In the genomic region with DNA sequence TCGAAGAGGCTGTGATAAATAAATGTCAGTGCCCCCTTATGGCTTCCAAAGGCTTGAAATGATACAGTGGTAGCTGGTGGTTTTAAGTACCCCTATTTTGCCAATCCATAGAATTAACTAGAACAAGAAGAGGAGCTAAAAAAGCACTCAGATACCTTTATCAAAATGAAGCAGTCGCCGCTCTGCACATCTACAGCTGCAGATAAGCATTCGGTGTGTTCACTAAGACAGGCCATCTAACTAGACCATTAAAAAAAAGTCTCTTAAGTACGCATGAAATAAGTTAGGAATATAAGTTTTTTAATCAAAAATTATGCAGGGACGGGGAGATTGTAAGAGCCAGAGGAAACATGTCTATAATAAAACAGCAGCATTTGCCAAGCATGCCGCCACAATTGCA, we compare ENCODE assay signal across 23 mouse cellular contexts. TPM values are rescaled to one million over a fixed set of nuclear protein-coding genes. Genes with fewer than 3 reads are reported as not detected.
A peak's percentile ranks its signal among the peaks of the same experiment; 100 is the strongest.
DNase-seq lines count a peak whose midpoint lies in the region; ATAC-seq and TF ChIP-seq lines count a peak whose summit lies in the region.
"Had no signal": no experiment of that assay in that cellular context is flagged by ENCODE, and none has a peak within 500 bp of the region (broad histone marks: within the 10 kb centered on the region; RNA-seq: fewer than 3 reads in every experiment).

No protein-coding gene starts in this region.

- no peak overlapping the region for H3K27ac ChIP-seq in heart, embryonic 11.5 days (ENCODE audit: low read depth, low read length)
- no peak overlapping the region for H3K27ac ChIP-seq in liver, embryonic 14.5 days
- H3K27ac ChIP-seq in liver, embryonic 16.5 days (ENCODE audit: low read length) = no peak overlapping the region
- no peak overlapping the region for H3K27ac ChIP-seq in heart, adult 2 months
- H3K27ac ChIP-seq: forebrain, embryonic 12.5 days; forebrain, embryonic 15.5 days; heart, embryonic 15.5 days; hindbrain, embryonic 10.5 days; hindbrain, embryonic 13.5 days had no signal

- TF ChIP-seq EP300 in liver, embryonic 14.5 days (IDR thresholded peaks at IDR 0.05; ENCODE audit: low read depth) = peak; percentile 23; the same call in 1 of the 2 replicates
- no peak for TF ChIP-seq EP300 in heart, adult 2 months (IDR thresholded peaks at IDR 0.05; ENCODE audit: insufficient read depth, low read depth, low read length)

- H3K9ac ChIP-seq in heart, embryonic 11.5 days (ENCODE audit: low read depth, low read length) = no peak overlapping the region
- H3K9ac ChIP-seq in liver, embryonic 14.5 days (replicated peaks) = no peak overlapping the region
- H3K9ac ChIP-seq in liver, embryonic 16.5 days (ENCODE audit: low read depth, low read length) = no peak overlapping the region
- no peak overlapping the region for H3K9ac ChIP-seq in heart, adult 2 months (ENCODE audit: low read depth, low read length)
- H3K9ac ChIP-seq: forebrain, embryonic 12.5 days; forebrain, embryonic 15.5 days; heart, embryonic 12.5 days; heart, embryonic 15.5 days; hindbrain, embryonic 13.5 days had no signal

- no peak for TF ChIP-seq POLR2A in heart, adult 2 months (IDR thresholded peaks at IDR 0.05; ENCODE audit: insufficient read depth, low read depth, low read length)

- peak; percentile 70 for DNase-seq in heart, adult 11 months
- DNase-seq in liver, embryonic 14.5 days (ENCODE audit: low read depth in 3 of 3, low spot score in 3 of 3) = no peak
- DNase-seq in liver = no peak
- no peak for DNase-seq in thymus, postnatal 36 days
- DNase-seq in heart, adult 2 months = no peak
- DNase-seq: adrenal gland, postnatal 10 days; adrenal gland, postnatal 36 days; cerebellum, adult 18-20 months; cerebellum, adult 9-10 months; cerebellum, postnatal 14 days; gastrocnemius, postnatal 25 days; heart, postnatal 10 days; heart, postnatal 36 days had no signal

- 70% methylated on average over 7 of the region's 7 CpGs for WGBS in heart, embryonic 11.5 days (ENCODE audit: insufficient replicate concordance)
- 36% methylated on average over 7 of the region's 7 CpGs for WGBS in liver, embryonic 14.5 days (ENCODE audit: insufficient replicate concordance)
- WGBS in liver, embryonic 16.5 days (ENCODE audit: insufficient replicate concordance) = 43% methylated on average over 7 of the region's 7 CpGs
- 77% methylated on average over 7 of the region's 7 CpGs for WGBS in heart, adult 2 months

- TF ChIP-seq CTCF in liver, embryonic 14.5 days (IDR thresholded peaks at IDR 0.05; ENCODE audit: low read depth) = no peak
- TF ChIP-seq CTCF in heart, adult 2 months (IDR thresholded peaks at IDR 0.05) = no peak

- H3K4me2 ChIP-seq in heart, embryonic 11.5 days = no peak overlapping the region
- 0 out of 2 replicates have a peak overlapping the region, but pooled peaks have one; percentile 11 for H3K4me2 ChIP-seq in liver, embryonic 14.5 days (ENCODE audit: low read depth)
- H3K4me2 ChIP-seq in liver, embryonic 16.5 days (ENCODE audit: low read depth, low read length) = no peak overlapping the region
- H3K4me2 ChIP-seq: forebrain, embryonic 12.5 days; forebrain, embryonic 15.5 days; heart, embryonic 12.5 days; heart, embryonic 15.5 days; hindbrain, embryonic 13.5 days had no signal

- ATAC-seq in heart, embryonic 11.5 days (replicated peaks; ENCODE audit: insufficient number of reproducible peaks, low FRiP score, low TSS enrichment) = no peak
- peak; percentile 40; the same call in 1 of the 2 replicates for ATAC-seq in liver, embryonic 14.5 days (ENCODE audit: insufficient read depth)
- 0 out of 2 replicates have a peak, but pooled peaks have one; percentile 33 for ATAC-seq in liver, embryonic 16.5 days (ENCODE audit: low read depth)
- ATAC-seq: hindbrain, embryonic 16.5 days; Patski had no signal

- peaks cover 12% of the 10 kb centered on the region; the same call in 1 of the 2 replicates for H3K4me1 ChIP-seq in heart, embryonic 11.5 days (ENCODE audit: control insufficient read depth, insufficient read depth, low read length)
- peaks cover 6 to 7% of the 10 kb centered on the region in 2 experiments; a peak in 2 of 4 replicates for H3K4me1 ChIP-seq in liver, embryonic 14.5 days (replicated peaks; ENCODE audit: control insufficient read depth in 2 of 2, insufficient read depth in 2 of 2, low read length in 1 of 2)
- peaks cover 14% of the 10 kb centered on the region for H3K4me1 ChIP-seq in liver, embryonic 16.5 days (ENCODE audit: control insufficient read depth, low read depth, low read length)
- no peaks in the 10 kb centered on the region for H3K4me1 ChIP-seq in heart, adult 2 months (ENCODE audit: control insufficient read depth, insufficient read depth, low read length)

- intact Hi-C loops in heart, adult 2 months (cut with DNase I) = loop anchor here (5.0 kb wide), 1 partner anchor 58 kb away; no protein-coding TSS in a partner anchor

- H3K36me3 ChIP-seq in heart, embryonic 11.5 days (ENCODE audit: control insufficient read depth, insufficient read depth, low read length) = no peaks in the 10 kb centered on the region
- no peaks in the 10 kb centered on the region for H3K36me3 ChIP-seq in liver, embryonic 14.5 days (replicated peaks; ENCODE audit: control insufficient read depth, insufficient read depth, low read depth)
- H3K36me3 ChIP-seq in liver, embryonic 16.5 days (ENCODE audit: control insufficient read depth, insufficient read depth) = no peaks in the 10 kb centered on the region
- no peaks in the 10 kb centered on the region for H3K36me3 ChIP-seq in heart, adult 2 months (ENCODE audit: control insufficient read depth, insufficient read depth, low read length)
- H3K36me3 ChIP-seq: forebrain, embryonic 15.5 days; heart, embryonic 15.5 days had no signal

- H3K4me3 ChIP-seq in heart, embryonic 11.5 days (ENCODE audit: low read depth, low read length) = no peak overlapping the region
- no peak overlapping the region for H3K4me3 ChIP-seq in liver, embryonic 14.5 days (ENCODE audit: insufficient read depth in 1 of 2, low read depth in 2 of 2, low read length in 2 of 2)
- no peak overlapping the region for H3K4me3 ChIP-seq in liver, embryonic 16.5 days (ENCODE audit: low read depth, low read length)
- H3K4me3 ChIP-seq in heart, adult 2 months = no peak overlapping the region
- H3K4me3 ChIP-seq: forebrain, embryonic 12.5 days; forebrain, embryonic 15.5 days; heart, embryonic 12.5 days; heart, embryonic 15.5 days; hindbrain, embryonic 10.5 days; hindbrain, embryonic 13.5 days had no signal

- H3K9me3 ChIP-seq in heart, embryonic 11.5 days (replicated peaks; ENCODE audit: control insufficient read depth, low read length) = no peaks in the 10 kb centered on the region
- no peaks in the 10 kb centered on the region for H3K9me3 ChIP-seq in liver, embryonic 14.5 days (ENCODE audit: control insufficient read depth, low read length)
- no peaks in the 10 kb centered on the region for H3K9me3 ChIP-seq in liver, embryonic 16.5 days (replicated peaks; ENCODE audit: control insufficient read depth, low read length)
- H3K9me3 ChIP-seq: forebrain, embryonic 12.5 days; forebrain, embryonic 15.5 days; heart, embryonic 12.5 days; heart, embryonic 15.5 days; hindbrain, embryonic 10.5 days; hindbrain, embryonic 13.5 days had no signal

- no peaks in the 10 kb centered on the region for H3K79me2 ChIP-seq in heart, adult 2 months (replicated peaks; ENCODE audit: control insufficient read depth, insufficient read depth, low read length)

- peaks cover 26% of the 10 kb centered on the region for H3K27me3 ChIP-seq in heart, embryonic 11.5 days (ENCODE audit: control insufficient read depth, insufficient read depth, low read length)
- H3K27me3 ChIP-seq in liver, embryonic 14.5 days (ENCODE audit: control insufficient read depth, insufficient read depth, low read length) = peaks cover 23% of the 10 kb centered on the region
- peaks cover 26% of the 10 kb centered on the region for H3K27me3 ChIP-seq in liver, embryonic 16.5 days (ENCODE audit: control insufficient read depth, insufficient read depth, low read depth, low read length)
- H3K27me3 ChIP-seq in heart, adult 2 months (ENCODE audit: control insufficient read depth, insufficient read depth, low read length) = peaks cover 4% of the 10 kb centered on the region

RNA-seq across cellular contexts. Expression of a gene that starts 3.6 kb away (rescaled TPM):
- 0.17 and 0.37 TPM in 2 replicates for polyA plus RNA-seq in heart, embryonic 11.5 days (2014; fragmentation: Nextera tagmentation; extraction: Ambion mirVana)
- polyA plus RNA-seq in liver, embryonic 14.5 days (2012; rRNA removed) = 0.23 and 0.24 TPM in 2 replicates
- 0.48 and 0.58 TPM in 2 replicates for polyA plus RNA-seq in liver, embryonic 14.5 days (2014; fragmentation: Nextera tagmentation; extraction: Ambion mirVana)
- 0.83 and 0.84 TPM in 2 replicates for polyA plus RNA-seq in liver, embryonic 16.5 days (2015; fragmentation: Nextera tagmentation; extraction: Ambion mirVana)
- under 1 TPM; 0.31 to 0.39 TPM for total RNA-seq in heart, adult 2 months (2021)
- 0.35 TPM in 2 replicates for polyA plus RNA-seq in heart, adult 2 months (2012; rRNA removed)
- polyA plus RNA-seq: Patski had no signal
